Mouse (Mus musculus) activated CD4-positive, CD25-positive, alpha-beta regulatory T cell, adult 4 months (primary cell): Measurements from ENCODE around the gene Psmb10. TPM values are rescaled to one million over a fixed set of nuclear protein-coding genes. Genes with fewer than 3 reads are reported as not detected.
A peak's percentile ranks its signal among the peaks of the same experiment; 100 is the strongest.
"Not testable (repeated sequence)": the region's sequence is repeated elsewhere in the genome, so short reads cannot be mapped to it uniquely, and the experiment has no call there.

Source experiments
- ATAC-seq: one replicate; pipeline ENCODE4 v1.8.0; 2017
- polyA plus RNA-seq, 2 experiments: library from polyadenylated mRNA; unstranded; fragments of 100-300 nt; shearing (Covaris generic); gene quantifications; one replicate each; pipeline ENCODE4 v1.2.1; 2017

Psmb10 gene
- polyA plus RNA-seq: 100 to 1,000 TPM; 368 to 402 TPM

DNA sequence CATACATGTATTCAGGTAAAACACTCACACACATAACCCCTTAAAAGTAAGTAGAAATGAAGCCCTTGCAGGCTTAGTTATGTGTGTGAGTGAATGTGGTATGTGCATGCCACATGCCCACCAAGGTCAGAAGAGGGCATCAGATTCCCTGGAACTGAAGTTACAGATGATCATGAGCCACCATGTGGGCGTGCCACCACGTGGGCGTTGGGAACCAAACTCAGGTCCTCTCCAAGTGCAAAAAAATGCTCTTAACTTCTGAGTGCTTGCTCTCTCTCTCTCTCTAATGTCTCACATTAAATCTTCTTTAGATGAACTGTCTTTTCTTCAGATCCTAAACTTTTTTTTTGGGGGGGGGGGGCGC, at the start of gene Psmb10:
TSS of gene Psmb10 (minus strand) at position 139 of the 364 bp plus-strand sequence.
- peak; percentile 2 for ATAC-seq

DNA sequence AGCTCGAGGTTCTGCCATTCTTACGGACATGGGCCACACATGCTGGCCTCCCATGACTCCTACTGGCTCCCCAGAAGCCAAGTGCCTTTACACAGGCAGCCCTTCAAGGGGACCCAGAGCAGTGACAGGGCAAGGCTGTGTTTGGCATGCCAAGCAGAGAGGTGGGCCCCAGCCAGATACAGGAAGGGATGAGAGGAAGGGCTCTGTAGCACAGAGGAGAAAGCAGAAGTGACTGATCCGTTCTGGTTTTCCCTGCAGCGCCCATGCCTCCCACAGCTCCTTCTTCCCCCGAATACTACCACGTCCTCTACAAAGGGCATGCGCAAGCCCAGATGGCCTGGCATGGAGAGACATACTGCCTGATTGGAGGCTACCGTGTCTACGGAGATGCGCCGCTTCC, 45.2 kb upstream of the Psmb10 start:
- ATAC-seq: not testable (repeated sequence)

DNA sequence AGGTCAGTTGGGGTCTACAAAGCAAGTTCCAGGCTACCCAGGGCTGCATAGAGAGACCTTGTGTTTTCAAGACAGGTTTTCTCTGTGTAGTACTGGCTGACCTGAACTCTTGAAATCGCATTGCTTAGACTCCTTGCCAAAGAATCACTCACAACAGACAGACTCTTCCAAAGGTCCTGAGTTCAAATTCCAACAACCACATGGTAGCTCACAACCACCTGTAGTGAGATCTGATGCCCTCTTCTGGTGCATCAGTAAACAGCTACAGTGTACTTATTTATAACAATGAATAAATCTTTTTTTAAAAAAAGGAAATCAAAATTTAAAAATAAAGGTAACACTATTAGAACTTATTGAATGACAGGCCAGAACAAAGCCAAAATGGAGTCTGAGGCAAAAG, 42.9 kb upstream of the Psmb10 start:
- ATAC-seq: no peak

DNA sequence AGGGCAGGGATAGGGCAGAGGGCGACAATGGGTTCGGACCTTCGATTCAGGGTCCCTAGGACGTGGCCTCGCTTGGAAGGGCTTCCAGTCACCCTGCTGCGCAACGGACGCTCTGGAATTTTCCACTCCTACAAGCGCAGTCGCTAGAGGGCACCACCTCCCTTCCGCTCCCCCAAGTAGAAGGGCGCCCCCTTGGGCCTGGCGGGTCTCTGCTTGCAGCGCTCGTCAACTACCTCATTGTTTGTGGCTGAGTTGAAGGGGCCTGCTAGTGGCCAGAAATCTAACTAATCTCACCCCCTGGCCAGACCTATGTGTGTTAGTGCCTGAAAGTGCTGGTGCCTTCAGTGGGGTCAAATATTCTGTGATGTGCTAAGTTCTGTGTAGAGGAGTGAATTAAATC, 41.1 kb upstream of the Psmb10 start, which contains the start of gene Dpep3:
TSS of gene Dpep3 (minus strand) at position 105 of the 400 bp plus-strand sequence.
- ATAC-seq: no peak

DNA sequence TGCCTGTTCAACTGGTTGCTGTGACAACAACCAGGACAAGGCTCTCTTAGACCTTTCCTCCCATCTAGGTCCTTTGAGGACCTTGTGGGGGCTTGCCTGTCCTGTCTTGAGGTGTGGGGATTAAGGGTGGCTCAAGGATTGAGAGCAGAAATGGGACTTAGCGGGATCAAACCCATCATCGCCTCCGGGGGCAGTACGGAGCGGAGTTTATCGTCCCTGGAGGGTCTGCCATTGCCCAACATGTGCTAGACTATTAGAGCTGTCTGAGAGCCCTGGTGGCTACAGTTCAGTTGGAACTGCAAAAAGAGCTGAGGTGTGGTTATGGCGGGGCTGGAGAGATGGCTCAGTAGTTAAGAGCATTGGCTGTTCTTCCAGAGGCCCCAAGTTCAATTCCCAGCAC, 37.1 kb upstream of the Psmb10 start:
- ATAC-seq: no peak

DNA sequence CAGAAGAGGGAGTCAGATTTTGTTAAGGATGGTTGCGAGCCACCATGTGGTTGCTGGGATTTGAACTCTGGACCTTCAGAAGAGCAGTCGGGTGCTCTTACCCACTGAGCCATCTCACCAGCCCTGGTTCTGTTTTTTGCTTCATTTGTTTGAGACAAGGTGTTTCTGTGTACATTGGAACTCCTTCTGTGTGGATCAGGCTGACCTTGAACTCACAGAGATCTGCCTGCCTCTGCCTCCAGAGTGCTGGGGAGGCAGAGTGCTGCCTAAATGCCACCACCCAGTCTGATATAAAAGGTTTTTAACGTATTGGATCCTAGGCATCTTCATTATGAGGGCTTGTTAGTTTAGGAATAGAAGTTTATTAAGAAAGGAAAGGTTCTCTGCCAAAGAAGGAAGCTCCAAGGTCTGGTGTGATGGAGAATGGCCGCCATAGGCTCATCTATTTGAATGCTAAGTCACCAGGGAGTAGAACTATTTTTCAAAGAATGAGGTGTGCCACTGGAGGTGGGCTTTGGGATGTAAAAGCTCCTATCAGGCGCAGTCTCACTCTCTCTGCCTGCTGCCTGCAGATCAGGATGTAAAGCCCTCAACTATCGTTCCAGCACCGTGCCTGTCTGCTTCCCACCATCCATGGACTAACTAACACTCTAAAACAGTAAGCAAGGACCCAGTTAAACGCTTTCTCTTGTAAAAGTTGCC, 32.9 kb upstream of the Psmb10 start:
- ATAC-seq: no peak

DNA sequence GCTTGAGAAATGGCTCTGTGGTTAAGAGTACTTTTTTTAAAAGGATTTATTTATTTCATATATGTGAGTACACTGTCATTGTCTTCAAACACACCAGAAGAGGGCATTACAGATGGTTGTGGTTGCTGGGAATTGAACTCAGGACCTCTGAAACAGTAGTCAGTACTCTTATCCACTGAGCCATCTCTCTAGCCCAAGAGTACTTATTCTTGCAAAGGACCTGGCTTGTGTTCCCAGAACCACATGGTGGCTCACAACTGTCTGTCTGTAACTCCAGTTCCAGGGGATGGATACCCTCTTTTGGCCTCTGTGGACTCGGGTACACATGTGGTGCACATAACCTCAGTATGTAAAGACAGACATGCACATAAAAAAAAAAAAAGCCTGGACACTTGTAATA, 31.1 kb upstream of the Psmb10 start:
- ATAC-seq: no peak

DNA sequence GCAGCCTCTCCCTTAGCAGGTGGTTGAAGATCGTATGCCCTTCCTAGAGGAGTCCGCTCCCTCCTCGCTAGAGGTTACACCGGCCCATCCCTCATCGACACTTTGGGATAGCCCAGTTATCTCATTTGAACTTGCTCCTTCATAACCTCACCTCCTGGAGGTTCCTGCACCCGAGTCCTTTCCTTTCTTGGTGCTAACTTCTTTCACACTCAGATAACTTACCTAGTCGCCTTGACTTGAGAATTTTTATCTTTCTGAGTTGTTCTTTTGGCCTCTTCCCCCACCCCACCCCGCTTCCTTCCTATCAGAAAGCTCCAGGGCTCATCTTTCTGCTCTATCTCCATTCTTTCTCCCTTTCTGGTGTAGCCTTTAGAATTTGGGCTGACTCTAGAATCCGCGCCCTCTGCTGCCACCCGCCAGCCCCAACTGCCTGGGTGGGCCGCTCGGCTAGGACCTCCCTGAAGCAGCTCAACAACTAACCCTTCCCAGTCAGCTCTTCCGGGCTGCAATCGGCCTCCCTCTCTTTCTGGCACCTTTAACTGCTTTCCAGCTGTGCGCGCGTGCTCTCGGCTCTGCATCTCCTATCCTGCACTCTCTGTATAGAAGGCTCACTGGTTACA, 28.6 kb upstream of the Psmb10 start:
- ATAC-seq: no peak

DNA sequence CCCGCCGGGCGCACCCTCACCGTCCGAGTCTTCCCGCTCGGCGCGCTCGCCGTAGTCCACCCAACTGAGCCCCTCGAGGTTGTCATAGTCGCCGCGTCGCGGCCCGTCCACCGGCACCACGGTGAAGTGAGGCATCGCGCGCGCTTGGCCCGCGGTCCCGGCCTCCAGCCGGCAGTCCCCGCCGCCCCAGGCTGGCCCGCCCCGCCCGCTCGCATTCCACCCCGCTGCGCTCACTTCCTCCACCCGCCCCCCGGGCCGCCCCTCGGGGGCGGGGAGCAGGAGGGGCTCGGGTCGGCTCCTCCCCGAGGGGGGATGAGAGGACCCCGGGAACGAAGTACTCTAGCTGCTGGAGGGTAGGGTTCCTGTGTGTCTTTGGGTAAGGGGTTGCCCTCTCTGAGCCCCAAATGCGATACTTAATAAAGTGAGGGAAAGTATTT, 27.7 kb upstream of the Psmb10 start, which contains the start of gene Slc12a4:
TSS of gene Slc12a4 (minus strand) at position 193 of the 437 bp plus-strand sequence.
- ATAC-seq: peak; percentile 71

DNA sequence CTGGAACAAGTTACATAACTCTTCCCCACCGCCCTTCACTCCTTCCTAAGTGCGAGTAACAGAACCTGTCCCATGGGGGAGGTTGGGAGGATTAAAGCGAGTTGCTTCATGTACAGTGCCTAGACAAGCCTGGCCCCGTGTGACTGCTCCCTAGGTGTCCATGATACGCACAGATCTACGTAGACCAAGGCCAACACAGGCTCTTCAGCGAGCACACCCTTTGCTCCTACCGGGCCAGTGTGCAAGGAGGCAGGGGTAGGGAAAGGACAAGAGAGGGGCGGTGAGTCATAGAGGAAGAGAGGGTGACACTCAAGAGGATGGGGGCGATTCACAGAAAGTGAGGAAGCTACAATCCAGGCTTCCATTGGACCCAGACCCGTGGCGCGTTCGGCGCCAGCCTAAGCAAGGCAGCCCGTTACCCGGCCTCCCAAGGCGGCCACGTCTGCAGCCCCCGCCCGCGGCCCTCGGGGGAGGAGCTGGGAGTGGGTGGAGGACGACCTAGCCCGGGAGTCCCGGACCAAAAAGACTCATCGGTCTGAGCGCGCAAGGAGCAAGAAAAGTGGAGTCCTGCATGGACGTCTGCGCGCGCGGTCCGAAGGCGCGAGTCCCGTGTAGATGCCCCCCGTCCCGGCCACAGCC, 27.1 kb upstream of the Psmb10 start:
- peak; percentile 81 for ATAC-seq

DNA sequence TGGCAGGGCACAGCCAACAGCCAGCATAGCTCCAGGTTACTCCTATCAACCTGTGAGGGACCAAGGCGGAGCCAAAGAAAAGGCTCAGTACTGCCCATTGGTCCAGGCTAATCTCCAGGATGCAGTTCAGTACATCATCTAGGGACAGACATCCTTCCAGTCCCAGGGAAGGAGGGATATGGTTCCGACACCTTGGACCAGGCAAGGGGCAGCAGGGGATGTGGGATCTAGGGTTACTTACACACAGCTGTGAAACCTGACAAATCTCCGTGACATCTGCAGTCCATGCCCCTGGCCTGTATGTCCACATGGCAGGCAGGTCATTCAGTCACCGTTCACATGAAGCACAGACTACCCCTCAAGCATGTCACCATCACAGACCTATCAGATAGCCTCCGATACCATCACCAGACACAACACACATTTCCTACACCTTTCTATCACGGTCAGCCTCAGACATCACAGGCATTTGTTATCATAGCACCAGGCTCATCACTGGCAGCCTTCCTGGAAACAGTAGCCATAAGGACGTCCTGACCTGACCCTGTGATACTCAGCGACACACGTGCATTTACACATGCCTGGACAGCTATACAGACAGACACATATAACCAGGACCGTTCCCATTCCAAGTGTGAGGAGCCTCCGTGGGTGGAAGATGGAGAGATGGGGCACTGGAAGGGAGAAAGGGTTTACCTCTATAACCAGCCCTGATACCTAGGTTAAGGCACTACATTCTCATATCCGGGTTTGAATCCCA, 26.4 kb upstream of the Psmb10 start:
- no peak for ATAC-seq

DNA sequence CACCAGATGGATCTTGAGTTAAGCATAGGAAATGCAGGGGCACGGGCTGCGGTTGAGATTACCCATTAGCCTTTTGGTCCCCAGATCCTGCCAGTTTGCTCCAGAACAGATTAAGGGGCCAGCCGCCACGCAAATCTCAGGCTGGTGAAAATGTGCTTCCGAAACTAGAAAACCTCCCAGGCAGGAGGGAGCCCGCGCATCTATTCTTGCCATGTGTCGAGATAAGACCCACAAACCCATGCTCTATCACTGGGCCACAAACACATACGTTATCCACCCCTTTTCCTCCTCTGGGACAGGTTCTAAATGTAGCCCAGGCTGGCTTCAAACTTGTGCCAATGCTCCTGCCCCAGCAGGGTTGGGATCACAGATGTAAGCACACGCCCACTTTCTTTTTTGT, 23.3 kb upstream of the Psmb10 start:
- no peak for ATAC-seq

DNA sequence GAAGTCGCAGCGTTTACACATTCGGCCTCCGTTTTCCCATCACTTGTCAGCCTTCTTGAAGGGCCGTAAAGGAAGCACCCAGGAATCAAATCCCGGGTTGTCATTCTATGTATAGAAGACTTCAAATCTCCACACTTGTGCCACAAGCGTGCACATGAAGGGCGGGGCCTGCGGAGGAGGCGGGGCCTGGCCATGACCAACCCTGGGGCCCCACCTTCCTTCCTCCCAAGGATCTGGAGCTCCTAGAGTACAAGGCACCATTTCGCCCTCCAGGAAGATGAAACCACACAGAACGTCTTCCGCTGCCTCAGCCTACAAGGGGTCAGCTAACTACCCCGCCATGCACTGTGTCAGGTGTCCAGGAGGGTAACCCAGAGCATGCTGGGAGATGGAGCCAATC, 22.9 kb upstream of the Psmb10 start:
- no peak for ATAC-seq

DNA sequence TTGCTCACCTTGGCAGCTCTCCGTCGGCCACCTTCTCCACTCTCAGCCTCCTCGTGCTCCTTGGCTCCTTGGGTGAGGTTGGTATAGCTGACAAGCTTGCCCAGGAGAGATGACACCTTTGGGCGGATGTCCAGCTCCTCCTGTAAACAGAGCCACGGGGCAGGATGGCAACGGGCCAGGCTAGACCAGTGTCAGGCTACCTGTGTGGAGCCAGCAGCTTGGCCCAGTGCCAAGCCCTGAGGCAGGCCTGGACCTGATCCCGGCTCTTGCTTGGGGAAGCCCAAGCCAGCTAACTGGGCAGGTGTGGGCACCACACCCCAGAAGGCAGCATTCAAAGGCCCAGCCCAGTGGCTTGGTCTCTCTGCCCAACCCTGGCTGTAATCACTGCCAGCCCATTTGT, 21.1 kb upstream of the Psmb10 start:
- ATAC-seq: no peak

DNA sequence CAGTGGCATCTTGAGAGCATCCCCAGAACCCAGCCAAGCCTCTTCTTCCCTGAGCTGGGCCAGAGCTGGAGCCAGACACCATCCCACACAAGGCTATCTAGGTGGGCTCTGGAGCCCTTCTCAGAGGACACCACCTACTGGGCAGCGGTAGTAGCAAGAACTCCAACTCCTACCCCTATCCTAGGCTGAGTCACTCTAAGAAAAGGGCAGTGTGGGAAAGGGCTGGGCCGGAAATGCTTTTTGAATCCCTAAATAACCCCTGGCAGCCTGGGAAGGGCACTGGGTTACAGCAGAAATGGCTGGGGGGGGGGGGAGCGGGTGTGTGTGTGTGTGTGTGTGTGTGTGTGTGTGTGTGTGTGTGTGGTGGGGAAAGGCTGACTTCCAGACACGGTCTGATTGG, 19.6 kb upstream of the Psmb10 start:
- ATAC-seq: no peak

DNA sequence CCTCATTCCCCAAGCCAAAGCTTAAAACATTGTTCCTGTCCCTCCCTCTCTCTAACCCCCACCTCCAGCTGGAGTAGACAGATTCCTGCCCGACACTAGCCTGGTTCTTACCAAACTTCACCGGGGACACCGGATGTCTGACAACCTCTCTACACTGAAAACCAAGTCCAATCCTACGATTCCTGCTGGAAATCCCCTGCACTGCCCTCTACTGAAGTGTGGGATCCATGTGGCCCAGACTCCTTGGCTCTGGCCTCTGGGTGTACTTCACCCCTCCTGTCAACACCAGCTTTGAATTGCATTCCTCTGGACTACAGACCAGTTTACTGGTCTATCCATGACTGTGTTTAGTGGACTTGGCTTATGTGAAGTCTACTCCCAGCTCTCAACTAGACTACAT, 18.3 kb upstream of the Psmb10 start:
- no peak for ATAC-seq

DNA sequence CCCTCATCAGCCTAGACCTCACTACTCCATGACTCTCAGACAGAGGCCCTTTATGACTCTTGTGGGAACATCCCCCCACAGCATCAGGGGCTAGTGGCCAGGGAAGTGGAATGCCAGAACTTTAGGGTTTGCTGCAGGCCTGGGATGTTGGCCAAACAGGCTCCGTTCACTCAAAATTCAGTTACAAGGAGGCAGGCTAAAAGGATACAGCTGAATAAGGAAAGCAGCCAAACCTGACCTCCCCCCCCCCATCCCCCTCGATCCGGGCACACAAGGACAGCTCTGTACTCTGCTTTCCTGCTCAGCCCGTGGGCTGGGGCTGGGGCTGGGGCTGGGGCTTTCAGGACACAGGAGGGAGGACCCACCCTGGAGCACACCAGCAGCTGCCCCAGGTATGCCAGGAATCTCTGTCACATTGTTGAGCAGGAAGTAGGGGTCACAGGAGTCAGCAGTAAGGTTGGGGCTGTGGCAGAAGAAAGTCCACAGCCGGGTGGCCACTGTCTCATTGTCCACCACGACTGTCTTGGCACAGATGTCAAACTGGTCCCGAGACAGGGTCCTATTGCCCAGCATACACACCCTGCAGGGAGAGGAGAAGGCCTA, 12.9 kb upstream of the Psmb10 start:
- ATAC-seq: no peak

DNA sequence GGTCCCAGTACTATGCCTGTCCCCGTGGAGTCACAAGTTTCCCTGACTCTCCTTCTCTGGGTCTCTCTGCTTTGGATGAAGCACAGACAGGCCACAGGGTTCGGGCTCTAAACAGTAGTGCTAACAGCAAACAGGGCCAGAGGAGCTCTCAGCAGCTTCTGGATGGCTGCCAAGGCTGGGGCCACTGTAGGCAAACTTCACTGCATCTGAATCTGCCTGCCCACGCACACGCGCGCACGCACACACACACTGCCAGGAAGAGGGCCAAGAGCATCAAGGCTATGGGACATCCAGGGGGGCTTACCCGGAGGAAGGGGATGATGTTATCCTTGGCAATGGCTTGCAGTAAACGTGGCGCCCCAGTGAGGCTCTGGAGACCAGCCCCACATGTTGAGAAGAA, 11.1 kb upstream of the Psmb10 start:
- ATAC-seq: no peak

DNA sequence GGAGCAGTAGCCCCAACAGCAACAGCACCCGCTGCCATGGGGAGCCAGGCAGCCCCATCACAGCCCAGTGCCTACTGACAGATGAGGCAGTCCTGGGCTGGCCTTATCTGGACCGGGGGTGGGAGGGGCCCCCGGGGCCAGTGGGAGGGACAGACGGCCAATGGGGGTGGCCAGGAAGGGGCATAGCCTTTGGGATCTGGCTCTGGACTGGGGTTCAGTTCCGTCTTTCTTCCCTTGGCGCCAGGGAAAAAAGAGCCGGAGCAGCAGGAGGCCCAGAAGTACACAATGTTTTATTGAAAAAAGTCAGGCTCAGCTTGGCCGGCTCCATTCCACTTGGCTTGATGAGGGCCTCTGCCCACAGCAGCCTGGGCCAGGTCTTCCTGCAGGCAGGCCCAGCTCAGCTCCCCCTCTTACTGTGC, 5.1 kb upstream of the Psmb10 start, which contains the start of gene Lcat:
TSS of gene Lcat (minus strand) at position 62 of the 419 bp plus-strand sequence.
- ATAC-seq: no peak

DNA sequence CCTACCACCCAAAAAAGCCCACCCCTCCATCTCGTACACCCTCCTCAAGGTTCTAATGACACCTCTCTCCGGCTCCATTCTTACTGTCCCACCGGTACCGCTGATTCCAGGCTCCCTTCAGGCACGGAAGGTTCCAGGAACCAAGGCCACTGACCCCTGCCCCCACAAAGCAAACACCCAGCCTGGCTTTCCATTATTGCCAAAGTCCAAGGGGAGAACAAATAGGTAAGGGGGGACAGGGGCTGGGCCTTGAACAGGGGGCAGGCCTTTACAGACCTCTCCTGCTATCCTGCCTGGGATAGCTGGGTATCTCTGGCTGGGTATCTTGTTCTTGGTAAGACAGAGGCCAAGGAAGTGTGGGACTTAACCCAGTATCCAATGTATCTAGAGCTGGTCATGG, 4.3 kb upstream of the Psmb10 start:
- no peak for ATAC-seq

DNA sequence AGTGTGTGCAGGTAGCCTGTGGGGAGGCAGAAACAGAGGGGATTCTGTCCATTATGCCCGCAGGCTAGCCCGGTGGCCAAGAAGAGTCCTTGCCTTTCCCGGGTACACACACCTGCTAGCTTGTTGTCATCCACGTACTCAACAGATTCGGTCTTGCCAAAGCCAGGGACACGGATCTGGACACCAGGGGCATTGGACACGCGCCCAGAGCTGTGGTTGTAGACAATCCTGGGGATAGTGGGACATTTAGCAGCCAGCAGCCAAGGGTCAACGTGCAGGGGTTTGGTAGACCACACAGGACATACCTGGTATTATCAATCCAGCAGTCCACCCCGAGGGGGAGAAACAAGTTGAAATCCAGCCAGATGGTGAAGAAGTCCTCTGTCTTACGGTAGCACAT, 3.8 kb upstream of the Psmb10 start:
- ATAC-seq: no peak

DNA sequence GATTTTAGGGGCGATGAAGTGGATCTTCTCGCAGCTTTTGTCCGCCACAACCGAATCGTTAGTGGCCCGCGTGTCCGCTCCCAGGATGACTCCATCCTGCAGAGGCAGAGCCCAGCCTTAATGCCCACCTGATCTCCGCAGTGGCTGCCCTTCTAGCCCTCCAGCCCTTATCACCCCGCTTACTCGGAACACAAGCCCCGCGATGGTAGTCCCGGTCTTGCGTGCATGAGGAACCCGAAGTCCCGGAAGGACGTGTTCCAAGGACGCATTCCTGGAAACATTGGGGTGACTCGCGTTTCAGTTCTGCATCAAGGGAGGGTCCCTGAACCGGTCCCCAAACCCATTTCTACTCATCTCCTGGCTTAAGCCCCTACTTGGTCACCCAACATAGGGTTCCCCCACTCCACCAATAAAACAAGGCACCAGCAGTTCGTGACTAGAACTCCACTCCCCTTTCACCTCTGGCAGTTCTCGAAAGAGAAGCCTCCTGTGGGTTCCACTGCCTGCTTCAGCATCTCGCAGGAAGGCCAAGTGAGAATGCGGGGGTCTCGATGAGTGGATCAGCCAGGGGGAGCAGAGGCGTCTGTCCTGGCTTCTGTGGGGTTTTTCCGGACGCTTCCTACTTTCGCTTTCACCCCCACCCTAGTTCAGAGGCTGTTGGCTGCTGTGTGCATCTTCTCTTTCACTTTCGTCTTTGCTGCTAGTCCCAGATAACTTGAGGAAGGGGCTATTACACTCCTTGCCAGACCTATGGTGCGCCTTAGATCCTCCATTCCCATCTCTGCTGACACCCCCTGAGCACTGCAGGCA, 543 bp downstream of the Psmb10 start:
- peak; percentile 86 for ATAC-seq
